Mouse (Mus musculus) monocyte, adult 5-6 weeks (primary cell): ENCODE measurements around the gene Mfsd2a. TPM values are rescaled to one million over a fixed set of nuclear protein-coding genes. Genes with fewer than 3 reads are reported as not detected.

Experiments used
- ATAC-seq: fragments of 153-309, 156-312 bp; replicated peaks from 2 replicates; pipeline ENCODE4 v1.8.0; 2017; ENCODE audit warnings: mild to moderate bottlenecking; ENCODE audit not compliant: low TSS enrichment, insufficient number of reproducible peaks, severe bottlenecking, poor library complexity, low FRiP score
- total RNA-seq: library from RNA; stranded (forward); fragments of 200-1000, 200-491, 200-594 nt; gene quantifications from 3 replicates; pipeline ENCODE4 v1.2.3, GENCODE M21; 2017

Gene Mfsd2a
- total RNA-seq, 1 experiment from 2014 or later: not detected

DNA sequence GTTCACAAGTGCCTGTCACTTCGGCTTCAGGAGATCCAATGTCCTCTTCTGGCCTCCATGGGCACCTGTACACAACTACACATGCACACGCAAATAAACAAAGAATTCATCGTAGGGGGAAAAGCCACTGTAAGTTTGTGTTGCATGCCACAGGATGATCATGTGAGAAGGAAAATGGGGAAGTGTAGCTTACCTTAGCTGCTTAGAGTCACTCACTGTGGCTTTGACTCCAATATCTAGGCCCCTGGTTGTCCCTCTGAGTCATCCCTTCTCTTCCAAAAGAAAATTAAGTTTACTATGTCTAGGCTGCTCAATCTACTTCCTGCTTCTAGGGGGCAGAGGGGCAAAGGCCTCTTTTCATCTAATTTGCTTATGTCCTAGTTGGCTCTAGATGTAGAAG lies 57.3 kb downstream of the Mfsd2a start:
- no peak for ATAC-seq

DNA sequence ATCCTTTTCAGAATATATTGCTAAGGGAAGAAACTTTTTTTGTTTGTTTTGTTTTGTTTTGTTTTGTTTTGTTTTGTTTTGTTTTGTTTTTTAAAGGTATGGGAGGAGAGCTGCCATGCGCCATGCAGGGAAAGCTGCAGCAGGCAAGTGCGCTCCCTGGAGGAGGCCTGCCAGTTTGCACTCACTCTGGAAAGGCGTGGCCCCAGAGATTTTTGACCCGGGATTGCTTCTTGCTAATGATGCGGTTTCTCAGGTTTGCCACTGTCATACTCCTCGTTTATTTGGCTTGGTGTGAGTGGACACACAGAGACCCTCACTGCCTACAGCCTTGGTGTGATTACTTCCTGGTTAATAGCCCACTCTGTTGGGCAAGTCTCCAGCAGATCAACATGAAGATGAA lies 58.8 kb downstream of the Mfsd2a start:
- peak; percentile 47; the same call in 1 of the 2 replicates for ATAC-seq

DNA sequence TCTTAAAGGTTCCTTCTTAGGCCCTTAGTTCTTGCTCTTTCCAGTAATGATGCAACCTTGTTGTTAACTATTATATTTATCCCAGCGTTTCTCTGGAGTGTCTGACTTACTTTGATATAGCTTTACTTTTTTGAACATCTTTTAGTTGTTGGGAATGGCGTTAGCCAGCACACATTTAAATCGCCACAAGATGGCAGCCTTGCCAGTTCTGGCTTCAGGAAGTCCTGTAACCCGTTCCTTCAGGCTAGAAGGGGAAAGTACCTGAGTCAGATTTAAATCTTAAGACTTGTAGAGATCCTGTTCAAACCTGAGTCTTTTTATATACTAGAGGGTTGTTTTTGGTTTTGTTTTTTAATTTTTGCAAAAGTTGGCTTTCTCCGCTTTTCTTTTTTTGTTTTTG lies 62.7 kb downstream of the Mfsd2a start:
- ATAC-seq: peak; percentile 67

DNA sequence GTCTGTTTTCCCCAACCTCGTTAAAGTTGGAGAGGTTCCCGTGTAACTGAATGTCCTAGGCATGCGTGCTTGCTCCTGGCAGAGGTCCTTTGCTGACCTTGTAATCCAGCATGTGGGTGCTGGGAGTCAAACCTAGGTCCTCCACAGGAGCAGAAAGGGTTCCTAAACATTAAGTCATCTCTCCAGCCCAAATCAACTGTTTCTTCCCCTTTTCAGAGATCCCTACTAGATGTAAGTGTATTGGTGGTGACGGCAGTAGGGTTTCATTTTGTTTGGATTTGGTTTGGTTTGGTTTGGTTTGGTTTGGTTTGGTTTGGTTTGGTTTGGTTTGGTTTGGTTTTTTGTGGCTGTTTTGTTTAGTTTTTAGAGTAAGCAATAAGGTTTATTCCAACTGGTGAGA lies 63.2 kb downstream of the Mfsd2a start:
- no peak for ATAC-seq

Other genes starting within 250 kb of the Mfsd2a start
- gene Ppt1, start 124.9 kb downstream of the Mfsd2a start, total RNA-seq: 118 to 145 TPM (median 130 TPM) in 3 replicates
- gene Cap1, start 75.1 kb downstream of the Mfsd2a start, total RNA-seq: 562 to 797 TPM (median 623 TPM) in 3 replicates
- gene Mycl, start 34.5 kb upstream of the Mfsd2a start, total RNA-seq: 1.3 TPM in 1 of 3 replicates, not detected in the others
- gene Trit1, start 55.4 kb upstream of the Mfsd2a start, total RNA-seq: 14.1 to 23.3 TPM (median 15.6 TPM) in 3 replicates
- not detected in 3 replicates for gene Bmp8b, start 144.0 kb upstream of the Mfsd2a start, total RNA-seq
- gene Oxct2b, start 155.1 kb upstream of the Mfsd2a start, total RNA-seq: not detected in 3 replicates
- 19.7 to 35.3 TPM (median 32.0 TPM) in 3 replicates for gene Ppie, start 178.8 kb upstream of the Mfsd2a start, total RNA-seq
- gene Hpcal4, start 222.0 kb upstream of the Mfsd2a start, total RNA-seq: not detected in 3 replicates
- not detected in 3 replicates for gene Nt5c1a, start 240.3 kb upstream of the Mfsd2a start, total RNA-seq